Mouse (Mus musculus): ENCODE results near the gene Id1. TPM values are rescaled to one million over a fixed set of nuclear protein-coding genes. Genes with fewer than 3 reads are reported as not detected.

Gene Id1
- polyA plus RNA-seq, 1 experiment from 2014 or later, result 23.2 TPM

Small RNA genes within 50 kb of the gene (microRNA-seq; reads per million reads assigned to microRNA genes)
- gene Gm23802, result not detected

Other genes starting within 250 kb of the Id1 start
- gene Defb22, start 246.1 kb upstream of the Id1 start, polyA plus RNA-seq (2015; fragmentation: Nextera tagmentation; extraction: Ambion mirVana), result not detected in 2 replicates
- gene Defb26, start 224.6 kb upstream of the Id1 start, polyA plus RNA-seq (2015; fragmentation: Nextera tagmentation; extraction: Ambion mirVana), result not detected in 2 replicates
- gene Defb28, start 218.0 kb upstream of the Id1 start, polyA plus RNA-seq (2015; fragmentation: Nextera tagmentation; extraction: Ambion mirVana), result not detected in 2 replicates
- not detected in 2 replicates for gene Defb29, start 196.2 kb upstream of the Id1 start, polyA plus RNA-seq (2015; fragmentation: Nextera tagmentation; extraction: Ambion mirVana)
- not detected in 2 replicates for gene Gm17416, start 166.9 kb upstream of the Id1 start, polyA plus RNA-seq (2015; fragmentation: Nextera tagmentation; extraction: Ambion mirVana)
- not detected in 2 replicates for gene Defb21, start 163.5 kb upstream of the Id1 start, polyA plus RNA-seq (2015; fragmentation: Nextera tagmentation; extraction: Ambion mirVana)
- not detected in 2 replicates for gene Defb19, start 155.9 kb upstream of the Id1 start, polyA plus RNA-seq (2015; fragmentation: Nextera tagmentation; extraction: Ambion mirVana)
- gene Defb45, start 136.9 kb upstream of the Id1 start, polyA plus RNA-seq (2015; fragmentation: Nextera tagmentation; extraction: Ambion mirVana), result not detected in 2 replicates
- not detected in 2 replicates for gene Defb36, start 131.9 kb upstream of the Id1 start, polyA plus RNA-seq (2015; fragmentation: Nextera tagmentation; extraction: Ambion mirVana)
- gene Defb25, start 113.2 kb upstream of the Id1 start, polyA plus RNA-seq (2015; fragmentation: Nextera tagmentation; extraction: Ambion mirVana), result not detected in 2 replicates
- gene Rem1, start 109.3 kb upstream of the Id1 start, polyA plus RNA-seq (2015; fragmentation: Nextera tagmentation; extraction: Ambion mirVana), result 0.89 and 0.95 TPM in 2 replicates
- gene H13, start 66.8 kb upstream of the Id1 start, polyA plus RNA-seq (2015; fragmentation: Nextera tagmentation; extraction: Ambion mirVana), result 49.0 and 52.9 TPM in 2 replicates
- 23.6 and 23.8 TPM in 2 replicates for gene Mcts2, start 49.2 kb upstream of the Id1 start, polyA plus RNA-seq (2015; fragmentation: Nextera tagmentation; extraction: Ambion mirVana)
- gene Cox4i2, start 17.9 kb downstream of the Id1 start, polyA plus RNA-seq (2015; fragmentation: Nextera tagmentation; extraction: Ambion mirVana), result 1.1 and 1.2 TPM in 2 replicates
- 148 and 164 TPM in 2 replicates for gene Bcl2l1, start 95.5 kb downstream of the Id1 start, polyA plus RNA-seq (2015; fragmentation: Nextera tagmentation; extraction: Ambion mirVana)
- gene Tpx2, start 111.7 kb downstream of the Id1 start, polyA plus RNA-seq (2015; fragmentation: Nextera tagmentation; extraction: Ambion mirVana), result 59.8 and 79.4 TPM in 2 replicates
- gene Mylk2, start 175.1 kb downstream of the Id1 start, polyA plus RNA-seq (2015; fragmentation: Nextera tagmentation; extraction: Ambion mirVana), result not detected in 2 replicates
- 0.16 and 0.20 TPM in 2 replicates for gene Foxs1, start 197.0 kb downstream of the Id1 start, polyA plus RNA-seq (2015; fragmentation: Nextera tagmentation; extraction: Ambion mirVana)
- not detected in 2 replicates for gene Dusp15, start 215.4 kb downstream of the Id1 start, polyA plus RNA-seq (2015; fragmentation: Nextera tagmentation; extraction: Ambion mirVana)
- 0.15 and 0.35 TPM in 2 replicates for gene Ttll9, start 226.2 kb downstream of the Id1 start, polyA plus RNA-seq (2015; fragmentation: Nextera tagmentation; extraction: Ambion mirVana)

Measured in liver, embryonic 13.5 days (tissue).